Mouse (Mus musculus): ENCODE measurements around the gene Lrrc8d.
"Not testable (repeated sequence)": the region's sequence is repeated elsewhere in the genome, so short reads cannot be mapped to it uniquely, and the experiment has no call there.

Gene Lrrc8d

DNA sequence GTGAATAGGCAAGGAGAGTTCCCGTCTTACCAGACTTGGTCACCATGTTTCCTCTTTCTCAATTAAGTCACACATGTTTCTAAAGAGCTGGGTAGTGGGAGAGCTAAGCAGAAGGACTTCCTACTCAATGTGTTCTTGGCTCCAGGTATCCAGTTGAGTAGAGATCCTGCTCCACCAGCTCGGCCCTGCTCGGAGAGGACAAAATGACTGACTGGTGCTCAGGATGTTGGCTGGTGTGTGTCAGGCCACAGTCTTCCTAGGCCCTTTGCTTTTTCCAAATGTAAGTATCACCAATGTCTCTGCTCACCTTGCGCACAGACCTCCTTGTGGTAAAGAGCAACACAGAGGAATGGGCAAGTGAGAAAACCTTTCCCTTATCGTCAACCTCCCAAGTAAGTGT, 161.8 kb downstream of the Lrrc8d start:
- no peak for DNase-seq

DNA sequence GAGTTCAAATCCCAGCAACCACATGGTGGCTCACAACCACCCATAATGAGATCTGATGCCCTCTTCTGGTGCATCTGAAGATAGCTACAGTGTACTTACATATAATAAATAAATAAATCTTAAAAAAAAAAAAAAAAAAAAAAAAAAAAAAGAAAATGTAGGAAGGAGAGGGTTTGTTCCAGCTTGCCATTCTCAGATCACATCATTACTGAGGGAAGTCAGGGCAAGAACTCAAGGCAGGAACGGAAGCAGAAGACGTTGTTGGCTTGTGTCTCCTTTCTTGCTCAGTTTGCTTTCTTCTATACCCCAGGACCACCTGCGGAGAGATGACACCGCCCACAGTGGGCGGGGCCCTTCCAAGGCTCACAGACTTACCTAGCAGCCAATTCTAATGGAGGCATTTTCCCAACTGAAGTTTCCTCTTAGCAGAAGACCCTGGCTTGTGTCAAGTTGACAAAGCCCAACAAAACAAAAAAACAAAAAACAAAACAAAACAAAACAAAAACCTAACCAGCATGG, 165.4 kb downstream of the Lrrc8d start:
- DNase-seq = not testable (repeated sequence)

DNA sequence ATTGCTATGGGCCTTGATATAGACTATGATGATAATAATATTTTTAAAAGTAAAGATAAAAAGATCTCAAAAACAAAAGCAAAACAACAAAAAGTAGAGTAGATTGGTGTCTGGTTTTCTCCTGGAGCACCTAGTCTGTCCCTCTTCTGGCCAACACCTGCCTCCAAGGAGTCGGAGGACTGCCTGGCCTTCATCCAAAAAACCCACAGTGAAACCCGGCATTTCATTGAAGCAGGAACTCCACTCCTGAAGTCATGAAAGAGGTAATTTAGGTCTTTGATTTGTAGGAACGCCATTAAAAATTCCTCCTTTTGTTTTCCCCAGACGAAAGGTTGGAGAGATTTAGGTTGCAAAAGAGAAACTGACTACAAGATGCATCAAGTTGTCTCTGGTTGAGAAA, 167.7 kb downstream of the Lrrc8d start:
- DNase-seq = peak; percentile 48

DNA sequence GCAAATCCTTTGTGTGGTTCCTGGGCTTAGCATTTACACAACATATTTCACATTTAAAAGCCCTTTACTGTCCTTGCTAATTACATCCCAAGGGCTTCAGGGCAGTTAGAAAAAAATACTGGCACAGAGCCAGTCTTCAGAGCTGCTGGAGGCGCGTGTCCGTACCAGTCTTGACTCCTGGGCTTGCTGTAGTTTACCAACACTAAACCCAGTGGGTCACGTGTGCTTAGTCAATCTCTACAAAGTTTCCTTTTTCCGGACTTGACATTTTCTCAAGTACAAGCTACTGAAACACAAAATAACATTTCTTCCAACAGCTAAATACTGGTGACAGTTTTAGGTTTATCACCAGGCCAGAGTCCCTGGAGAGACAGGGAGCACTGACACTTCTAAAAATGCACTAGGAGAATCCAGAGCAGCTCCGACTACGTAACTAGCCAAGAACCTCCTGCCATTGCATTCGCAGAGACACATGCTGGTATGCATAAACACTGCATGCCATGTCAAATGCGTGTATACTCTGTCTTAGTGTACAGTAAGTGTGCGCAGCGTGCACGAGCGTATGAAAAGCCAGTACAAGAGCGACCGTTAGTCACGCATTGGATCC, 168.2 kb downstream of the Lrrc8d start:
- peak; percentile 65 for DNase-seq

DNA sequence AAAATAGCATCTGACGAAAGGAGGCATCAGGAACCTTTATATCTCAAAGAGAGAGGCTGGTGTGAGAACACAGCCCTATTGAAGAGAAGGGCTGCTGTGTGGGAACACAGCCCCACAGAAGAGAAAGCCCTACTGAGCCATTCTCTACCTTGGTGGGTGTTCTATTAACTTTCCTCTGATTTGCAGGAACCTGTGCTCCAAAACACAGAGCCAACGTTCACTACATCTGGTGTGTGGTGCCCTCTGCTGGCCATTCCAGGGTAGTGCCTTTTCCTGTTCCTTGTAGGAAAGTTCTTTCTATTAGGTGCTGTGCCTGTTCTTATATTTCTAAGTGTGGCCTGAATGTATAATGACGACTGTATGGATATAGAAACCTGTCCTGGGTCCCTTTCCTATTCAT, 168.8 kb downstream of the Lrrc8d start:
- DNase-seq = peak; percentile 92

DNA sequence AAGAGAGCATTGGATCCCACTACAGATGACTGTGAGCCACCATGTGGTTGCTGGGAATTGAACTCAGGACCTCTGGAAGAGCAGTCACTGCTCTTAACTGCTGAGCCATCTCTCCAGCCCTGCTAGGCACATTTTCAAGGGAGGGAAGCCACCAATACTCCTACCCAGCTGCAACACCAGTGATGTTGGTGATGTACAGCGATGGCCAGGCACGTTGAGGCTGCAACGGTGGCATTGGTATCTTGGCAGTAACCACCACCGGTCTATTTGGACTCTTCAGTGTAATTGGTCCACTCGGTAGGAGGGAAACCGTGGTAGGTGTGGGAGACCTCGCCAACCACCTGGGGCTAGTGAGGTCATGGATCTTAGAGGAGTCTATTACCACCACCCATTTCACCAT, 170.0 kb downstream of the Lrrc8d start:
- no peak for DNase-seq

DNA sequence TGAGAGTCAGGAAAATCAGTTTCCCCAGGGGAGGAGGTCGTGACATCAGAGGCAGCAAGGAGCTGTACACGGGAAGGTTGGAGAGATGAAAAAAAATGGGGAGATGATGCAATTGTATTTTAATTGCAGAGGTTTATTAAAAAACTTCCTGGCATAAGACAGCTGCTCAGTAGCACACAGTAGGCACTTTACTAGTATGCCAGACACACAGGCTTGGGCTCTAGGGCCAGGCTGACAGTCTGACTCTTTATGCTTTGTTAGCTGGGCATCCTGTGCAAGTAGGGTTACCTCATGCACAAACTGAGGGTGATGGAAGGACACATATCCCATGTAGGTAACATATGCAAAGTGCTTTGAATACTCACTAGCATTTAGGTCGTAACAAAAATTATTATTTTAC, 171.4 kb downstream of the Lrrc8d start:
- DNase-seq = no peak

DNA sequence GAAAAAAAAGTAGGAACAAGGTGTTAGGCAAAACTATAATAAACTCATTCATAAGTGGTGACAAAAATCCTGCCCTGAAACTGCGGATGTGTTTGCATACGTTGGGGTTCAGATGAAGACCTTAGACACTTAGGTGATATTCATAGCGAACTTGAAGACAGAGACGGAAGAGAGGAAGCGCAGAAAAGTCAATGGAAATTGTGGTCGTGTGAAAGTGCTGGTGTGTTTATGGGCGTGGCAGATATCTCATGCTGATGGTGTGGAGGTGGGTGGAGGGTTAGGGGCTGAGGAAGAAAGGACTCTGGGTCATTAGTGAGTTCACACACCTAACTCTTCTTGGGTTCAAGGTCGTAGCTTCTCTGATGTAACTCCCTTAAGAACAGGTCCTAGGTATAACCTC, 172.4 kb downstream of the Lrrc8d start:
- DNase-seq = no peak

DNA sequence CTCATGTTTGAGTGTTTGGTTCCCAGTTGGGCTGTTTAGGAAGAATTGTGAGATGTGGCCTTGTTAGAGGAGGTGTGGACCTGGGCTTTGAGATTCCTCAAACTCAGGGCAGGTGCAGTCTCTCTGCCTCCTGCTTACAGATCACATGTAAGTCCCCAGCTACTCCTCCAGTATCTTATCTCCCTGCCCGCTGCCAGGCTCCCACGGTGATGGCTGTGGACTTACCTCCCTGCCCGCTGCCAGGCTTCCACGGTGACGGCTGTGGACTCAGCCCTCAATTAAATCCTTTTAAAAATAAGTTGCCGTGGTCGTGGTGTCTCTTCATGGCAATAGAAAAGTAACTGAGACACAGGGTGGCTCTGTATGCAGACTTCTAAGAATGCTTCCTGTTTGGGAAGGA, 173.1 kb downstream of the Lrrc8d start:
- no peak for DNase-seq

DNA sequence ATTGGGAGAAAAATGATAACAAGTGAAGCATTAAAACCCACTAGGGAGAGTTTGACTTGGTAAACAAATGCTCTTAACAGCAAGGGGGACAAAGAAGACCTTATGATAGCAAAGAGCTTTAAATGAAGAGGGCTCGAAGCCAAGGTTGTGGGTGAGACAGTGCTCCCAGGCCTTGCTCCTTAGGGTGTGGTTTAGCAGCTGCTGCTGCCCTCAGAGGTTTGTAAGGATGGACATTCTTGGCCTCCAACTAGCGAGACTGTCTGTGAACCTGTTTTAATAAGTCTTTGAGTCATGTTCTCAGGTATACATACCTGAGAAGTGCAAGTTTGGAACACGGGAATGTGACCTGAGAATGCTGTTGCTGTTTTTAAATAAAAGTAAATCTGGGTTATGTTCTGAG, 174.0 kb downstream of the Lrrc8d start:
- DNase-seq = no peak

DNA sequence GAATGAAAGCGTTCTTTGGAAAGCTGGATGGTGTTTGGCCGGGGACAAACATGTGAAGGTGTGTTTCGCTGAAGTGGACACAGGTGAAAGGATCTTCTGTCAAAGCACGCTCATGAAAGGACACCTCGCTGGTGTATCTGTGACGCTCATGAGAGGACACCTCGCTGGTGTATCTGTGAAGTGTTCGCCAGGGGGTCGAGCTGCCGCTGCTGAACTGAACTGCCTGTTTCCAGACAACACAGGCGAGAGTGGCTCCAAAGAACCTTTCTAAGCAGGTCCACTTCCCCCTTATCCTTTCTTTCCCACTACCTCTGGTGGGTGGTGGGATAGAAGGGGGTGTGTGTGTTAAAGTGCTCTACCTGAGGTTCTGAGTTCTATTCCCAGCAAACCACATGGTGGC, 174.7 kb downstream of the Lrrc8d start:
- DNase-seq = no peak

DNA sequence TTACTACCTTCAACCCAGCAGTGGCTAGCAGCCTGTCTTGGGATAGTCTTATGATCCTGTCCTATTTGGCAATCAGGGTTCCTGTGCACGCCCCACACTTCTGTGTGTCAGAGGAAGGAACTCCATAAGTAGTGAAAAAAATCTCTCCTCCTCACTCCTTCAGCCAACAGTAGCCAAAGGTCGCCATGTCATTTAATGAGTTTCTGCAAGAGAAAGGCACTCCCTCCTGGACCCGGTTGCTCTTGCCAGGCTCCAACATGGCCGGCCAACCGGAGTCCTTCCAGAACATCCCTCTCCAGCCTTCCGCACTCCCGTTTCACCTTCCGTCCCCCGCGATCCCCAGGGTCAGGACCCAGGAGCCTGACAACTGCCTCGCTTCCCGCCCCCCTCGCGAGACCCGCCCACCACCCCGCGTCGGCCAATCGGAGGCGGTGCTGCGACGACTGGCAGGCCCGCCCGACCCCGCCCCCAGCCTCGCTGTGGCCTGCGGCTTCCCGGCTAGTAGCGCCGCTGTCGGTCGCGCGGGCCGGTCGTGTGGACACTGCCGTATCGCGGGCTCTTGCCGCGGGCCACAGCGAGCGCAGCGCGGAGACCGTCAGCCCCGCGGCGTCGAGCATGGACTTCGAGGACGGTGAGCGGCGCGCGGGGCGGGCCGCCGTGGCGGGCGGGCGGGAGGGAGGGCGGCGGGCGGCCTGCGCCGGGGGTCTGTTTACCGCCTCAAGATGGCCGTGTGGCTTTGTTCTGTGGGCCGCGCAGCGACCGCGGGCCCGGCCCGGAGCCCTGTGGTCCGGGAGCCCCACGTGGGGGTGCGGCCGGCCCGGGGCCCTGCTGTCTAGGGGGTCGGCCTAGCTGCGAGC, 176.5 kb downstream of the Lrrc8d start, which contains the start of gene Zfp326:
Gene Zfp326 (plus strand): TSS at position 498 of the 857 bp plus-strand sequence.
- DNase-seq = peak; percentile 98

DNA sequence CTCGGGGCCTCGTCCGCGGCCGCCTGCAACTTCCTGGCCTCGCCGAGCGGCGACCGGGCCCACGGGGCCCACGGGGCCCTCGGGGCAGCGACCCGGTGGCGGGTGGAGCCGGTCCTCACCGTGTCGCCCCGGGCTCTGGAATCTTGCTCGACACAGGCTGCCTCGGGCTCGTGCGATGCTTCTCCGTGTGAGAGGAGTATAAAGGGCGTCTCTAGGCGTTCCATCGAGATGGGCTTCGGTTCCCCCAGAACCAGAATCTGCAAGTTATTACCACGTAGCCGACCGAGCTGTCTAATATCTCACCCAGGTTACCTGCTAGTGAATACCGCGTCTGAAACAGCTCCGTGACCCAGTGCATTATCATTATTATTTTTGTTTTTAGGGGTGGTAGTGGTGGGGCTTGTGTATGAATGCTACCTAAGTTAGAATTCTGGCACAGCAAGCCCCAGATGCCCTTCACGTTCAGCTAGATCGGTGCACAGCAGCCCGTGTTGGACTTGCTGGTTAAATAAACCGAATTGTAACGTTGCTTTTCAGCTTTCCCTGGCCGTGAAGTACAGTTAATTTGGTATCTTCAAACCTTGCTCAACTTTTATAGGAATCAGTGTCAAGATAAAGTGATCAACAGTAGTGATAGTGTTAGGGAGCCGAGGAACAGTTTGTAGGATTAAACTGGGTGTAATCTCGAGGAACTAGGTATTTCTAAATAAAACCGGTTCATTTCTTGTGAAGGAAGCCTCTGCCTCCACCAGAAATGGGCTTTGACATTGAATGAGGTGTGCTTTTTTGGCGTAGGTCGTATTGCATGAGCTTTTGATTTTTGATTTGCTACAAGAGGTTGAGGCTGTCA, 177.4 kb downstream of the Lrrc8d start:
- DNase-seq = no peak

Measured in kidney, postnatal 10 days (tissue).